Mouse (Mus musculus): Measurements from ENCODE around the gene Rnft2. TPM values are rescaled to one million over a fixed set of nuclear protein-coding genes. Genes with fewer than 3 reads are reported as not detected.

Rnft2 gene
- polyA plus RNA-seq, 1 experiment from 2014 or later = 13.1 TPM

GRCm38 (mm10) chr5:118169222-118170221 lies 75.4 kb downstream of the Rnft2 start:
- peaks cover 34% of the 10 kb centered on the region for H3K4me1 ChIP-seq (replicated peaks)
- H3K4me2 ChIP-seq (replicated peaks) = peak overlapping the region; percentile 96
- H3K36me3 ChIP-seq = no peaks in the 10 kb centered on the region
- peak; percentile 69 for ATAC-seq
- WGBS = under 1% methylated on average over 107 of the region's 117 CpGs
- H3K27ac ChIP-seq = no peak overlapping the region
- H3K27me3 ChIP-seq = peaks cover 91% of the 10 kb centered on the region
- H3K9ac ChIP-seq (replicated peaks) = peak overlapping the region; percentile 63
- peak overlapping the region; percentile 58 for H3K4me3 ChIP-seq (replicated peaks)
- no peaks in the 10 kb centered on the region for H3K9me3 ChIP-seq

GRCm38 (mm10) chr5:118167561-118167995 lies 77.3 kb downstream of the Rnft2 start:
- peaks cover 28% of the 10 kb centered on the region for H3K4me1 ChIP-seq (replicated peaks)
- H3K27ac ChIP-seq = no peak overlapping the region
- ATAC-seq = no peak
- 59% methylated on average over 8 of the region's 8 CpGs for WGBS
- H3K27me3 ChIP-seq = peaks cover 81% of the 10 kb centered on the region
- H3K9ac ChIP-seq (replicated peaks) = no peak overlapping the region
- no peak overlapping the region for H3K4me3 ChIP-seq (replicated peaks)
- H3K36me3 ChIP-seq = no peaks in the 10 kb centered on the region
- no peaks in the 10 kb centered on the region for H3K9me3 ChIP-seq
- no peak overlapping the region for H3K4me2 ChIP-seq (replicated peaks)

- no peak overlapping the region for H3K27ac ChIP-seq
- no peak overlapping the region for H3K4me3 ChIP-seq (replicated peaks)
- no peak overlapping the region for H3K9ac ChIP-seq (replicated peaks)
- no peaks in the 10 kb centered on the region for H3K36me3 ChIP-seq
- H3K27me3 ChIP-seq = peaks cover 79% of the 10 kb centered on the region
- no peak overlapping the region for H3K4me2 ChIP-seq (replicated peaks)
- no peak for ATAC-seq
- H3K9me3 ChIP-seq = no peaks in the 10 kb centered on the region
- peaks cover 9% of the 10 kb centered on the region for H3K4me1 ChIP-seq (replicated peaks)
Observed at GRCm38 (mm10) chr5:118165462-118165861, 79.5 kb downstream of the Rnft2 start.

GRCm38 (mm10) chr5:118164581-118164980 lies 80.3 kb downstream of the Rnft2 start, which contains the start of gene Hrk:
Hrk (plus strand) TSS chr5:118164648.
- no peak for ATAC-seq
- 74% methylated on average over 12 of the region's 12 CpGs for WGBS
- Histone ChIP-seq H3K4me2 (replicated peaks) (no peak within 1 kb of the TSS), H3K4me3 (replicated peaks) (no peak within 1 kb of the TSS), H3K27ac (no peak within 1 kb of the TSS), H3K4me1 (replicated peaks) (peaks cover 7% of the 10 kb centered on the region), H3K9me3 (no peaks in the 10 kb centered on the region), H3K36me3 (no peaks in the 10 kb centered on the region), H3K27me3 (peaks cover 70% of the 10 kb centered on the region), H3K9ac (replicated peaks) (no peak within 1 kb of the TSS)

GRCm38 (mm10) chr5:118160691-118161090 lies 84.2 kb downstream of the Rnft2 start:
- H3K27me3 ChIP-seq = peaks cover 40% of the 10 kb centered on the region

GRCm38 (mm10) chr5:118156976-118157375 lies 87.9 kb downstream of the Rnft2 start:
- Histone ChIP-seq H3K36me3 (peaks cover 5% of the 10 kb centered on the region; the same call in 1 of the 2 replicates), H3K4me1 (replicated peaks) (peaks cover 28% of the 10 kb centered on the region), H3K9ac (replicated peaks) (no peak overlapping the region), H3K4me3 (replicated peaks) (no peak overlapping the region), H3K27ac (no peak overlapping the region), H3K9me3 (no peaks in the 10 kb centered on the region), H3K4me2 (replicated peaks) (no peak overlapping the region), H3K27me3 (peaks cover 16% of the 10 kb centered on the region)
- no peak for ATAC-seq
- WGBS = 64% methylated on average over 4 of the region's 4 CpGs

More at GRCm38 (mm10) chr5:118160691-118161090, 84.2 kb downstream of the Rnft2 start:
- Histone ChIP-seq H3K4me1 (replicated peaks) (no peaks in the 10 kb centered on the region), H3K36me3 (no peaks in the 10 kb centered on the region), H3K9me3 (no peaks in the 10 kb centered on the region), H3K27ac (no peak overlapping the region), H3K9ac (replicated peaks) (no peak overlapping the region), H3K4me2 (replicated peaks) (no peak overlapping the region), H3K4me3 (replicated peaks) (no peak overlapping the region)
- WGBS = 46% methylated on average over 4 of the region's 4 CpGs
- no peak for ATAC-seq

- peak; percentile 75 for ATAC-seq
Observed at GRCm38 (mm10) chr5:118155565-118155947, 89.4 kb downstream of the Rnft2 start.

GRCm38 (mm10) chr5:118154839-118155564 lies 89.9 kb downstream of the Rnft2 start, which contains the start of gene Fbxw8:
Fbxw8 (minus strand) TSS chr5:118155464.
- H3K36me3 ChIP-seq = peaks cover 14% of the 10 kb centered on the region
- H3K27ac ChIP-seq = 0 out of 2 replicates have a peak within 1 kb of the TSS, but pooled peaks have one; percentile 62
- H3K9ac ChIP-seq (replicated peaks) = peak within 1 kb of the TSS; percentile 90
- H3K9me3 ChIP-seq = no peaks in the 10 kb centered on the region
- peaks cover 3% of the 10 kb centered on the region; the same call in 1 of the 2 replicates for H3K27me3 ChIP-seq
- H3K4me3 ChIP-seq (replicated peaks) = peak within 1 kb of the TSS; percentile 79
- ATAC-seq = peak; percentile 91
- peaks cover 28% of the 10 kb centered on the region for H3K4me1 ChIP-seq (replicated peaks)
- peak within 1 kb of the TSS; percentile 85 for H3K4me2 ChIP-seq (replicated peaks)
- 0% methylated on average over 57 of the region's 67 CpGs for WGBS

More at GRCm38 (mm10) chr5:118155565-118155947, 89.4 kb downstream of the Rnft2 start:
- H3K4me1 ChIP-seq (replicated peaks) = peaks cover 28% of the 10 kb centered on the region
- H3K9ac ChIP-seq (replicated peaks) = peak overlapping the region; percentile 90; the same call in 1 of the 2 replicates
- H3K27me3 ChIP-seq = peaks cover 3% of the 10 kb centered on the region; the same call in 1 of the 2 replicates
- 22% methylated on average over 9 of the region's 9 CpGs for WGBS
- peaks cover 14% of the 10 kb centered on the region for H3K36me3 ChIP-seq
- H3K9me3 ChIP-seq = no peaks in the 10 kb centered on the region
- H3K4me3 ChIP-seq (replicated peaks) = peak overlapping the region; percentile 79
- no peak overlapping the region for H3K27ac ChIP-seq
- H3K4me2 ChIP-seq (replicated peaks) = peak overlapping the region; percentile 85

- H3K36me3 ChIP-seq = peaks cover 18% of the 10 kb centered on the region
- H3K9me3 ChIP-seq = no peaks in the 10 kb centered on the region
- H3K27me3 ChIP-seq = no peaks in the 10 kb centered on the region
- no peak overlapping the region for H3K4me3 ChIP-seq (replicated peaks)
- no peak overlapping the region for H3K27ac ChIP-seq
- no peak for ATAC-seq
- WGBS = 84% methylated on average over 3 of the region's 3 CpGs
- peaks cover 52% of the 10 kb centered on the region for H3K4me1 ChIP-seq (replicated peaks)
- no peak overlapping the region for H3K9ac ChIP-seq (replicated peaks)
- H3K4me2 ChIP-seq (replicated peaks) = no peak overlapping the region
Observed at GRCm38 (mm10) chr5:118149711-118150110, 95.2 kb downstream of the Rnft2 start.

- no peak overlapping the region for H3K4me3 ChIP-seq (replicated peaks)
- ATAC-seq = no peak
- H3K27me3 ChIP-seq = no peaks in the 10 kb centered on the region
- H3K27ac ChIP-seq = no peak overlapping the region
- H3K4me1 ChIP-seq (replicated peaks) = peaks cover 32% of the 10 kb centered on the region
- no peak overlapping the region for H3K4me2 ChIP-seq (replicated peaks)
- no peaks in the 10 kb centered on the region for H3K9me3 ChIP-seq
- 89% methylated on average over 10 of the region's 10 CpGs for WGBS
- 0 out of 2 replicates have a peak overlapping the region, but pooled peaks have one; percentile 4 for H3K9ac ChIP-seq (replicated peaks)
- peaks cover 22% of the 10 kb centered on the region for H3K36me3 ChIP-seq
Observed at GRCm38 (mm10) chr5:118147264-118147663, 97.7 kb downstream of the Rnft2 start.

GRCm38 (mm10) chr5:118145999-118146679 lies 98.8 kb downstream of the Rnft2 start:
- no peaks in the 10 kb centered on the region for H3K27me3 ChIP-seq

More at GRCm38 (mm10) chr5:118145999-118146679, 98.8 kb downstream of the Rnft2 start:
- peak overlapping the region; percentile 73 for H3K27ac ChIP-seq
- H3K4me1 ChIP-seq (replicated peaks) = peaks cover 30% of the 10 kb centered on the region
- WGBS = 71% methylated on average over 15 of the region's 15 CpGs
- H3K4me3 ChIP-seq (replicated peaks) = no peak overlapping the region
- H3K36me3 ChIP-seq = peaks cover 25% of the 10 kb centered on the region
- H3K9me3 ChIP-seq = no peaks in the 10 kb centered on the region
- ATAC-seq = no peak
- H3K9ac ChIP-seq (replicated peaks) = no peak overlapping the region
- no peak overlapping the region for H3K4me2 ChIP-seq (replicated peaks)
